Mouse (Mus musculus): ENCODE data around the gene Use1.
A peak's percentile ranks its signal among the peaks of the same experiment; 100 is the strongest.

- TF ChIP-seq CTCF (IDR thresholded peaks at IDR 0.05 in 2 of 3, conservative IDR thresholded peaks at IDR 0.05 in 1 of 3; ENCODE audit: control insufficient read depth in 1 of 3, insufficient read depth in 1 of 3, low read depth in 2 of 3, low read length in 3 of 3, poor library complexity in 1 of 3, severe bottlenecking in 1 of 3), result peak; percentile 69 to 99 (median 79)
- TF ChIP-seq GABPA (IDR thresholded peaks at IDR 0.05; ENCODE audit: low read depth, low read length), result no peak
- TF ChIP-seq MAFK (IDR thresholded peaks at IDR 0.05; ENCODE audit: borderline replicate concordance, low read depth, low read length), result no peak
- TF ChIP-seq BHLHE40 (IDR thresholded peaks at IDR 0.05; ENCODE audit: borderline replicate concordance, low read depth, low read length), result no peak
- TF ChIP-seq MYC (IDR thresholded peaks at IDR 0.05; ENCODE audit: low read depth, low read length), result no peak; the same call in 1 of the 2 replicates
- no peak for TF ChIP-seq TAL1 (IDR thresholded peaks at IDR 0.05; ENCODE audit: low read length)
- TF ChIP-seq MAX (IDR thresholded peaks at IDR 0.05; ENCODE audit: low read length), result peak; percentile 57; the same call in 1 of the 2 replicates
- TF ChIP-seq POLR2AphosphoS2 (IDR thresholded peaks at IDR 0.05; ENCODE audit: low read length), result no peak
- no peak for TF ChIP-seq EP300 (IDR thresholded peaks at IDR 0.05; ENCODE audit: low read depth in 1 of 2, low read length in 2 of 2)
- no peak for TF ChIP-seq MEF2A (IDR thresholded peaks at IDR 0.05; ENCODE audit: extremely low read depth, insufficient replicate concordance, low read depth, low read length, poor library complexity, severe bottlenecking)
- TF ChIP-seq POLR2A (IDR thresholded peaks at IDR 0.05; ENCODE audit: control insufficient read depth in 1 of 2, insufficient read depth in 1 of 2, low read depth in 1 of 2, low read length in 2 of 2, poor library complexity in 1 of 2), result peak; percentile 76 to 83
- TF ChIP-seq CHD1 (IDR thresholded peaks at IDR 0.05; ENCODE audit: low read depth, low read length), result no peak
These were observed 4.7 kb downstream of the Use1 start, which contains the start of gene Ocel1 for GRCm38 (mm10) chr8:71371236-71371848.

All from MEL (cell line).